Mouse (Mus musculus) embryonic fibroblast, embryonic 13.5 days (primary cell): ENCODE measurements around the gene Pole3.

Experiments used
- CTCF ChIP-seq: IDR thresholded peaks from 2 replicates; pipeline ENCODE4 v1.5.1; 2011; ENCODE audit warnings: mild to moderate bottlenecking, control low read depth, low read length, moderate library complexity, borderline replicate concordance; ENCODE audit not compliant: insufficient read depth
- POLR2A ChIP-seq: IDR thresholded peaks from 2 replicates; pipeline ENCODE4 v1.6.1; 2011; ENCODE audit warnings: low read depth, mild to moderate bottlenecking, control low read depth, low read length, moderate library complexity

DNA sequence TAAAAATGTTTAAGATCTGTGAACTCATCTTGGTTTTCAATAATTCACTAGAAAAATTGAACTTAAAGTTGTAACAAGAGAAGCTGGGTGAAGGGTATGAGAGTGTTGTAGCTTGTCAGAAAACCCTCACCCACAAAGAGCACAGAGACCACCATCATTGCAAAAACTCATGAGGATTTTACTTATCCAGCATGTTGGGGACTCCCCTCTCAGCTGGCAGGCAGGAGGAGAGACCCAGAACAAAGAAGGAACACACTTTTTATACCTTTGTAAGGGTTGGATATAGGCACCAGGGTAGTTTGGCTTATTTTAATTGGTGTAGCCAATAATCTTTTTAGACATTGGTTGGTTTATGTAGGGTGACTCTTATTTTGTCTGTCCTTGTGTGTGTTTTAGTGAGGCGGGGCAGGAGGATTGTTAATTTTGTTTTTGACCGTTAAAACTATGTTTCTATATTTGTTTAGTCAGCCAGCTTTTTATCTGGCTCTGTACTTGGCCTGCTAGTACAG, 3.9 kb downstream of the Pole3 start:
- TF ChIP-seq CTCF (no peak), POLR2A (no peak)
